Mouse (Mus musculus) intestine, postnatal 0 days (tissue): ENCODE measurements at regions not wholly inside any gene's neighbourhood (a gene's known extent, or its start where the extent isn't known, plus 50 kb on each side); places are given as distances from the start of the nearest gene placed in this dataset.

Source experiments
- ATAC-seq: fragments of 200-750 bp; cut with Nextera tagmentation; 2 replicates; pipeline ENCODE4 v1.8.0; 2017; ENCODE audit warnings: mild to moderate bottlenecking, moderate TSS enrichment, moderate library complexity
- H3K27ac ChIP-seq: fragments of 300-500 bp; sonication (generic); 2 replicates; pipeline ENCODE4 v1.5.1; 2014; ENCODE audit warnings: mild to moderate bottlenecking, low read depth, low read length, moderate library complexity
- H3K27me3 ChIP-seq: fragments of 300-500 bp; sonication (generic); replicated peaks from 2 replicates; pipeline ENCODE4 v1.6.1; 2014; ENCODE audit warnings: low read length, mixed read lengths; ENCODE audit not compliant: control insufficient read depth, insufficient read depth
- H3K36me3 ChIP-seq: fragments of 300-500 bp; sonication (generic); 2 replicates; pipeline ENCODE4 v1.6.1; 2014; ENCODE audit warnings: mild to moderate bottlenecking, moderate library complexity; ENCODE audit not compliant: control insufficient read depth, insufficient read depth
- H3K4me1 ChIP-seq: fragments of 300-500 bp; sonication (generic); replicated peaks from 2 replicates; pipeline ENCODE4 v1.6.1; 2014; ENCODE audit warnings: antibody characterized with exemption, low read length, mixed read lengths; ENCODE audit not compliant: control insufficient read depth, insufficient read depth
- H3K4me2 ChIP-seq: fragments of 300-500 bp; sonication (generic); replicated peaks from 2 replicates; pipeline ENCODE4 v1.6.1; 2014; ENCODE audit warnings: low read depth, mild to moderate bottlenecking, moderate library complexity
- H3K4me3 ChIP-seq: fragments of 300-500 bp; sonication (generic); 2 replicates; pipeline ENCODE4 v1.5.1; 2014; ENCODE audit warnings: low read depth, low read length
- H3K9ac ChIP-seq: fragments of 300-500 bp; sonication (generic); 2 replicates; pipeline ENCODE4 v1.6.1; 2014; ENCODE audit warnings: mild to moderate bottlenecking, low read depth, low read length
- H3K9me3 ChIP-seq: fragments of 300-500 bp; sonication (generic); 2 replicates; pipeline ENCODE4 v1.6.1; 2016; ENCODE audit warnings: mixed run types; ENCODE audit not compliant: control insufficient read depth
- CTCF ChIP-seq: sonication (generic); IDR thresholded peaks from 2 replicates; pipeline ENCODE4 v1.5.1; 2016; ENCODE audit warnings: low read depth, mild to moderate bottlenecking, control low read depth, antibody characterized with exemption, moderate library complexity
- whole genome bisulfite sequencing: fragments of 180-500 bp; shearing (Covaris S2); extraction: QIAGEN DNeasy Blood & Tissue Kit; methylation state at CpG from one replicate; pipeline ENCODE4 v1.1.7; 2014; 5-methylcytosine and 5-hydroxymethylcytosine counted together

- H3K4me3 ChIP-seq: no peak overlapping the region
- no peak overlapping the region for H3K4me2 ChIP-seq
- 0 out of 2 replicates have a peak, but pooled peaks cover 4% of the 10 kb centered on the region for H3K4me1 ChIP-seq
- H3K36me3 ChIP-seq: no peaks in the 10 kb centered on the region
- no peak overlapping the region for H3K27ac ChIP-seq
- no peaks in the 10 kb centered on the region for H3K9me3 ChIP-seq
- H3K27me3 ChIP-seq: no peaks in the 10 kb centered on the region
- no peak overlapping the region for H3K9ac ChIP-seq
- TF ChIP-seq CTCF: peak; percentile 61
- 75% methylated on average over 5 of the region's 5 CpGs for WGBS
- no peak for ATAC-seq
These were observed 163.1 kb downstream of the Wdr11 start for GRCm38 (mm10) chr7:129754737-129755136.

DNA sequence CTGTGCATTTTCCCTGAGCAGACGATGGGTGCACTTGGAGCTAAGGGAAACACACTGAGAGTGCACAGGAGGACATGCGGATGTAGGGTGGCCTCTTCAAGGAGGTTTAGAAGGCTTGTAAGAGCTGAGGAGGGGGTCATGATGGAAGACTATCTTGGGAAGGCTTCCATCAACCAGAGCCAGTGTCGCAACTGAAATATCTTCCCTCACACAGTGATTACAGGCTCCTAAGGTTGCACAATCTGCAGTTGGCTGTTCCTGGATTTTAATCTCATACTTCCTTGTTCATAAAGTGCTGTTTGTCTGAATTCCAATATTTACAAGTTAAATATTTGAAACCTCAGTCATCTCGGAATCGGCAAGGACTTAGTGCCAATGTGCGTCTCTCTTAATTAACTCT is 164.5 kb downstream of the Wdr11 start:
- no peaks in the 10 kb centered on the region for H3K9me3 ChIP-seq
- no peak overlapping the region for H3K4me2 ChIP-seq
- H3K4me3 ChIP-seq: no peak overlapping the region
- peaks cover 4% of the 10 kb centered on the region; the same call in 1 of the 2 replicates for H3K4me1 ChIP-seq
- ATAC-seq: peak; percentile 74
- WGBS: 46% methylated on average over 6 of the region's 6 CpGs
- TF ChIP-seq CTCF: no peak
- H3K27me3 ChIP-seq: no peaks in the 10 kb centered on the region
- no peak overlapping the region for H3K9ac ChIP-seq
- H3K27ac ChIP-seq: no peak overlapping the region
- H3K36me3 ChIP-seq: no peaks in the 10 kb centered on the region

GRCm38 (mm10) chr7:129759848-129760247 is 168.2 kb downstream of the Wdr11 start:
- H3K4me3 ChIP-seq: no peak overlapping the region
- ATAC-seq: no peak
- H3K36me3 ChIP-seq: no peaks in the 10 kb centered on the region
- no peak overlapping the region for H3K27ac ChIP-seq
- peaks cover 20% of the 10 kb centered on the region for H3K4me1 ChIP-seq
- no peak for TF ChIP-seq CTCF
- no peak overlapping the region for H3K4me2 ChIP-seq
- H3K9ac ChIP-seq: no peak overlapping the region
- 84% methylated on average over 4 of the region's 4 CpGs for WGBS
- no peaks in the 10 kb centered on the region for H3K27me3 ChIP-seq
- no peaks in the 10 kb centered on the region for H3K9me3 ChIP-seq

- Histone ChIP-seq H3K4me2 (no peak overlapping the region), H3K9ac (no peak overlapping the region), H3K27me3 (no peaks in the 10 kb centered on the region), H3K27ac (no peak overlapping the region), H3K4me3 (no peak overlapping the region), H3K36me3 (no peaks in the 10 kb centered on the region), H3K4me1 (peaks cover 20% of the 10 kb centered on the region), H3K9me3 (no peaks in the 10 kb centered on the region)
- 87% methylated on average over 2 of the region's 2 CpGs for WGBS
- no peak for ATAC-seq
- TF ChIP-seq CTCF: no peak
These were observed 168.7 kb downstream of the Wdr11 start for GRCm38 (mm10) chr7:129760386-129760785.

DNA sequence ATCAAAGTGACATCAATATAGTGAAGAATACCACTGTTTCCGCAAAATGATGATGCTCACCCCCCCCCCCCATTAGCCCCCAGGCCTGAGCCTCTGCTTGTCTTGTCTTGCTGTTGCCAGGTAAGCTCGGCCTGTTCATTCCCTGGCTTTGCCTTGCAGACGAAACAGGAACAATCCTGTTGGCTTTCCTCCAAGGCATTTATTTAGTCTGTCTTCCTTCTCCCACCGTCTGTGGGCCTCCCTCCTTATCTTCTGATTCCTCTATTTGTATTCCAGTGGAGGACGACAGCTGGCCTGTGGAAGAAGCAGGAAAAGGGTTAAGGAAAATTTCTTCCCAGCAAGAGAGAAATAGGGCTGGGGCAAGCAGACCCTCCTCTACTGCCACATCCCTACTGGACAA is 172.1 kb downstream of the Wdr11 start:
- H3K36me3 ChIP-seq: no peaks in the 10 kb centered on the region
- H3K27ac ChIP-seq: peak overlapping the region; percentile 78
- no peaks in the 10 kb centered on the region for H3K9me3 ChIP-seq
- H3K4me2 ChIP-seq: no peak overlapping the region
- no peak overlapping the region for H3K4me3 ChIP-seq
- 0 out of 2 replicates have a peak, but pooled peaks have one; percentile 36 for TF ChIP-seq CTCF
- 11% methylated on average over 5 of the region's 5 CpGs for WGBS
- no peaks in the 10 kb centered on the region for H3K27me3 ChIP-seq
- peaks cover 28% of the 10 kb centered on the region for H3K4me1 ChIP-seq
- peak; percentile 44 for ATAC-seq
- no peak overlapping the region for H3K9ac ChIP-seq

- Histone ChIP-seq H3K36me3 (no peaks in the 10 kb centered on the region), H3K27ac (peak overlapping the region; percentile 78), H3K4me1 (peaks cover 32% of the 10 kb centered on the region), H3K9me3 (no peaks in the 10 kb centered on the region), H3K9ac (no peak overlapping the region), H3K27me3 (no peaks in the 10 kb centered on the region), H3K4me3 (no peak overlapping the region), H3K4me2 (no peak overlapping the region)
- 71% methylated on average over 5 of the region's 5 CpGs for WGBS
- no peak for TF ChIP-seq CTCF
- peak; percentile 82 for ATAC-seq
These were observed 172.8 kb downstream of the Wdr11 start for GRCm38 (mm10) chr7:129764456-129764970.

GRCm38 (mm10) chr7:129765681-129766080 is 174.0 kb downstream of the Wdr11 start:
- Histone ChIP-seq H3K4me1 (peaks cover 32% of the 10 kb centered on the region), H3K27ac (no peak overlapping the region)

More at GRCm38 (mm10) chr7:129765681-129766080, 174.0 kb downstream of the Wdr11 start:
- Histone ChIP-seq H3K4me3 (no peak overlapping the region), H3K36me3 (no peaks in the 10 kb centered on the region), H3K27me3 (no peaks in the 10 kb centered on the region), H3K9me3 (no peaks in the 10 kb centered on the region), H3K4me2 (no peak overlapping the region), H3K9ac (no peak overlapping the region)
- no peak for ATAC-seq
- 68% methylated on average over 7 of the region's 7 CpGs for WGBS
- TF ChIP-seq CTCF: no peak
